Mouse (Mus musculus): Measurements from ENCODE around the gene Klhl25.
"Not testable (repeated sequence)": the region's sequence is repeated elsewhere in the genome, so short reads cannot be mapped to it uniquely, and the experiment has no call there.

Klhl25 gene

GRCm38 (mm10) chr7:75846942-75847341 is 1.2 kb upstream of the Klhl25 start:
- DNase-seq = peak; percentile 34

- DNase-seq = no peak
Observed at GRCm38 (mm10) chr7:75847489-75847888, 621 bp upstream of the Klhl25 start.

- peak; percentile 89 for DNase-seq
Observed at GRCm38 (mm10) chr7:75848776-75849670, 913 bp downstream of the Klhl25 start.

GRCm38 (mm10) chr7:75850396-75850795 is 2.3 kb downstream of the Klhl25 start:
- not testable (repeated sequence) for DNase-seq

- DNase-seq = no peak
Observed at GRCm38 (mm10) chr7:75851290-75851689, 3.2 kb downstream of the Klhl25 start.

- DNase-seq = no peak
Observed at GRCm38 (mm10) chr7:75852363-75852762, 4.3 kb downstream of the Klhl25 start.

- no peak for DNase-seq
Observed at GRCm38 (mm10) chr7:75853171-75853830, 5.2 kb downstream of the Klhl25 start.

- DNase-seq = no peak
Observed at GRCm38 (mm10) chr7:75854231-75854925, 6.3 kb downstream of the Klhl25 start.

- DNase-seq = peak; percentile 60
Observed at GRCm38 (mm10) chr7:75855028-75855427, 6.9 kb downstream of the Klhl25 start.

GRCm38 (mm10) chr7:75856259-75856658 is 8.1 kb downstream of the Klhl25 start:
- no peak for DNase-seq

- no peak for DNase-seq
Observed at GRCm38 (mm10) chr7:75859771-75860196, 11.7 kb downstream of the Klhl25 start.

GRCm38 (mm10) chr7:75861638-75862426 is 13.7 kb downstream of the Klhl25 start:
- DNase-seq = not testable (repeated sequence)

- DNase-seq = not testable (repeated sequence)
Observed at GRCm38 (mm10) chr7:75862427-75862781, 14.3 kb downstream of the Klhl25 start.

- DNase-seq = not testable (repeated sequence)
Observed at GRCm38 (mm10) chr7:75863248-75863911, 15.3 kb downstream of the Klhl25 start.

- no peak for DNase-seq
Observed at GRCm38 (mm10) chr7:75865026-75865425, 16.9 kb downstream of the Klhl25 start.

- DNase-seq = no peak
Observed at GRCm38 (mm10) chr7:75866557-75866956, 18.4 kb downstream of the Klhl25 start.

GRCm38 (mm10) chr7:75868687-75869086 is 20.6 kb downstream of the Klhl25 start:
- DNase-seq = no peak

- no peak for DNase-seq
Observed at GRCm38 (mm10) chr7:75870551-75870950, 22.4 kb downstream of the Klhl25 start.

- no peak for DNase-seq
Observed at GRCm38 (mm10) chr7:75872255-75872654, 24.1 kb downstream of the Klhl25 start.

GRCm38 (mm10) chr7:75872697-75873096 is 24.6 kb downstream of the Klhl25 start:
- DNase-seq = no peak

- no peak for DNase-seq
Observed at GRCm38 (mm10) chr7:75873216-75873615, 25.1 kb downstream of the Klhl25 start.

- DNase-seq = no peak
Observed at GRCm38 (mm10) chr7:75873746-75874145, 25.6 kb downstream of the Klhl25 start.
